Mouse (Mus musculus): ENCODE results near the gene Zbtb7a. TPM values are rescaled to one million over a fixed set of nuclear protein-coding genes. Genes with fewer than 3 reads are reported as not detected.
A peak's percentile ranks its signal among the peaks of the same experiment; 100 is the strongest.

The Zbtb7a gene
- polyA plus RNA-seq, 1 experiment from 2014 or later = 54.1 TPM

DNA sequence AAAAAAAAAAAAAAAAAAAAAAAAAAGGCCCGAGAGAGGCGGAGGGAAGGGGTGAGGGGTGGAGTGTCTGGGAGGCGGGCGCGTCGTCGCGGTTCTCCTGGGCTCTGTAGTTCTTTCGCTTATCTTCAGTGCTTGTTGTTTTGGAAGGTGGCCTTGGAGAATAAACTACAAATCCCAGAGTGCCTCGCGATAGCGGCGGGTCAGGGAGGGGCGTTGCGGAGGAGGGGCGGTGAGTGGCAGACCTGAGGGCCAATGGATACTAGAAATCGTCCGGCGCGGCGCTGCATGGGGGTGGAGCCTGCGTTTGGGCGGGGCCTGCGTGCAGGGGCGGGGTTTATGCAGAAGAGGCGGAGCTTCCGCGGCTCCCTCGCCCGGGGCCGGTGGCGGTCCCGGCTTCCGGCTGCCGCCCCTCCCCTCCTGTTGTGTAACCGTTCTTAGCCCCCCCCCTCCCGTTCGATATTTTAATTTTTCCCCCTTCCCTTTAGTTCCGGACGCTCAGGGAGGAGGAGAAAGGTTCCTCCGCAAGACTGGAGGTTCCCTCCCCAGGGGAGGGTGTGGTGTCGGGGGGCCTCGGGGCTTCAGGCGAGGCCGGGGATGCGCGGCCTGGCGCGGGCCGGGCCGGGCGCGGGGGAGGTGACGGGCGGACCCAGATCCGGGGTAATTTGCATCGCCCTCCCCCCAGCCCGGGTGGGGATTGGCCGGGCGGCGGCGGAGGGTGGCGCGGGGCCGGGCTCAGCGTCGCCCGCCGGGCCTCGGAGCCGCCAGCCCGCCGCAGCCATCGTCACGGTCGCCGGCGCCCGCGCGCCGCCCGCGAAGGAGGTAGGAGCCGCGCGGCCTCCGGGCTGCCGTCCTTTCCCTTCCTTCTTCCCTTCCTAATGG, 2.5 kb downstream of the Zbtb7a start:
- no peaks in the 10 kb centered on the region for H3K9me3 ChIP-seq (ENCODE audit: control insufficient read depth)
- H3K4me3 ChIP-seq (ENCODE audit: low read depth, low read length) = peak overlapping the region; percentile 87
- H3K4me1 ChIP-seq (replicated peaks; ENCODE audit: control insufficient read depth, insufficient read depth, low read length) = peaks cover 14% of the 10 kb centered on the region
- WGBS = under 1% methylated on average over 59 of the region's 89 CpGs
- TF ChIP-seq CTCF (IDR thresholded peaks at IDR 0.05; ENCODE audit: low read depth) = no peak
- peak; percentile 81 for ATAC-seq
- no peaks in the 10 kb centered on the region for H3K27me3 ChIP-seq (replicated peaks; ENCODE audit: control insufficient read depth, insufficient read depth, low read length)
- peak overlapping the region; percentile 83 for H3K4me2 ChIP-seq (replicated peaks; ENCODE audit: low read depth)
- H3K36me3 ChIP-seq (ENCODE audit: control insufficient read depth, insufficient read depth) = no peaks in the 10 kb centered on the region
- peak overlapping the region; percentile 99 for H3K27ac ChIP-seq (ENCODE audit: low read depth, low read length)
- peak overlapping the region; percentile 97 for H3K9ac ChIP-seq (ENCODE audit: low read depth, low read length)

DNA sequence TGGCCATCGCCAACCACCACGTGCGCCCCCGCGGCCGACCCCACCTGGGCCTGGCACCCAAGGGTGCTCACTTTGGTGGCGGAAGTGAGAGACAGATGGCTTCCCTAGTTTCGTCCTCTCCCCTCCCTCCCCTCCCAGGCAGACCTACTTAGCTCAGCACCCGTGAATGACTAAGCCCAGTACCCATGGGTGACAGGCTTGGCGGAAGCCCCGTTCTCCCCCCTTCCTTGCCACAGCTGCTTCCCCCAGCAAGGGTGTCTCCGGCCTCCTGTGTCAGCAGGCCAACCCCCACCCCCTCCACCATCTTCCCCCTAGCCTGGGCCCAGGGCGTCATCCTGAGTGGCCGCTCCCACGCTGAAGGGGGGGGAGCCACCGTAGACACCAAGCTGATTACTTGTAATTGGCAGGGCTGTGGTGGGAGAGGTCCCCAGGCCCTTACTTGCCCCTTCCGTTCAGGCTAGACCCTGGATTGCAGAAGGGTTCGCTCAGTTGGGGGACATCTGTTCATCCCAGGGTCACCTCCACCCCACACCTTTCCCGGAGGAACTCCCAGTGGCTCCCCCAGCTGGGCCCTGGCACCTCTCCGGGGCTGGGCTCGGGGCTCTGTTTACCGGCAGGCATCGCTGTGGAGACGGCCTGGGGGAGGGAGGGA, 3.2 kb downstream of the Zbtb7a start:
- Histone ChIP-seq H3K4me2 (replicated peaks; ENCODE audit: low read depth) (peak overlapping the region; percentile 83), H3K4me1 (replicated peaks; ENCODE audit: control insufficient read depth, insufficient read depth, low read length) (peaks cover 16% of the 10 kb centered on the region), H3K27me3 (replicated peaks; ENCODE audit: control insufficient read depth, insufficient read depth, low read length) (no peaks in the 10 kb centered on the region), H3K9me3 (ENCODE audit: control insufficient read depth) (no peaks in the 10 kb centered on the region), H3K36me3 (ENCODE audit: control insufficient read depth, insufficient read depth) (no peaks in the 10 kb centered on the region; the same call in 1 of the 2 replicates), H3K9ac (ENCODE audit: low read depth, low read length) (peak overlapping the region; percentile 87), H3K27ac (ENCODE audit: low read depth, low read length) (peak overlapping the region; percentile 91), H3K4me3 (ENCODE audit: low read depth, low read length) (peak overlapping the region; percentile 87)
- TF ChIP-seq CTCF (IDR thresholded peaks at IDR 0.05; ENCODE audit: low read depth) = peak; percentile 39
- under 1% methylated on average over 17 of the region's 24 CpGs for WGBS
- ATAC-seq = no peak

DNA sequence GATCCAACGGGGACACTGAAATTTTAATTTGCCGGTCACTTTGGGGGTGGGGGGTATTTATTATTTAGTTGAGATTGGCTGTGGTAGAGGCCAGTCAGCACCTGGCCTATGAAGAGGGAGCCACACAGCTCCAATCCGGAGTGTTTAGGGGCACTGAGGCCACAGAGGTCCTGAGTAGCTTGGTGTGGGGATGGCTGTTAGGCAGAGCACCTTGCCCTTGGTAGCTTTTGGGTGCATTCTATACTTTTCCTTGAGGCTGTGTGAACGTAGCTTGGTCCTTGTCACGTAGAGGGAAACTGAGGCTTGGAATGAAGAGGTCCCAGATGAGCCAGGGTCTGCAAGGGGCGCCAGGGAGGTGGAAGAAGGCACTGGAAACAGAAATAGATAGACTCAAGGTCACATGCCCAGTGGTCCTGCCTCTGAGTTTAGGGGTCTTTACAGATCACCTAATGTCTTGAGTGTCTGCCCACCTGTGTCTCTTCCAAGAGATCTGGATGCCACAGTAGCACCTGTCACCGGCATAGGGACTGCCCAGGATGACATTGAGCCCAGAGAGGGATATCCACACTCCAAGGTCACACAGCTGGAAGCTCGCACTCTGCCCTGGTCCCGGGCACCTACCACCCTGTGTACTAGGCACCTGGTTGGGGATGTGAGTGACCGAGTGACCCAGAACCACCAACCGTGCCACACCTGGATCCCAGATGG, 4.0 kb downstream of the Zbtb7a start:
- WGBS = 22% methylated on average over 11 of the region's 11 CpGs
- TF ChIP-seq CTCF (IDR thresholded peaks at IDR 0.05; ENCODE audit: low read depth) = no peak

DNA sequence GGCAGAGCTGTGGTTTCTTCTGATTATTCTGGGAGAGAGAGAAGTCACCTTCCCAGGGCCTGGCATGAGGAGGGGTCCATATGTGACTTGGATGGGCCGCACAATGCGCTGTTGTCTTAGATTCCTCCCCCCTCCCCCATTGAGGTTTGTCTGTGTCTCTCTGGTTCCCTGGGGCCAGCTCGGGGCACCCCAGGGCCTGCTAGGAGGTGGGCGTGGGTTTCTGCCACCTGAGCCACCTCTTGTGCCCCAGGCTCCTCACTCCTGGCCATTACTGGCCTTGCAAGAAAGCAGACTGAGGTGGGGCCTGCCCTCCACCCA, 4.5 kb downstream of the Zbtb7a start:
- Histone ChIP-seq H3K4me2 (replicated peaks; ENCODE audit: low read depth) (peak overlapping the region; percentile 83), H3K4me1 (replicated peaks; ENCODE audit: control insufficient read depth, insufficient read depth, low read length) (peaks cover 16% of the 10 kb centered on the region), H3K9ac (ENCODE audit: low read depth, low read length) (peak overlapping the region; percentile 87), H3K27me3 (replicated peaks; ENCODE audit: control insufficient read depth, insufficient read depth, low read length) (no peaks in the 10 kb centered on the region), H3K9me3 (ENCODE audit: control insufficient read depth) (no peaks in the 10 kb centered on the region), H3K27ac (ENCODE audit: low read depth, low read length) (peak overlapping the region; percentile 91), H3K4me3 (ENCODE audit: low read depth, low read length) (peak overlapping the region; percentile 87), H3K36me3 (ENCODE audit: control insufficient read depth, insufficient read depth) (peaks cover 12% of the 10 kb centered on the region)
- 45% methylated on average over 4 of the region's 4 CpGs for WGBS
- TF ChIP-seq CTCF (IDR thresholded peaks at IDR 0.05; ENCODE audit: low read depth) = no peak
- ATAC-seq = no peak

More for the DNA sequence above, 4.0 kb downstream of the Zbtb7a start:
- H3K4me1 ChIP-seq (replicated peaks; ENCODE audit: control insufficient read depth, insufficient read depth, low read length) = peaks cover 16% of the 10 kb centered on the region
- H3K4me3 ChIP-seq (ENCODE audit: low read depth, low read length) = peak overlapping the region; percentile 87
- peak overlapping the region; percentile 91 for H3K27ac ChIP-seq (ENCODE audit: low read depth, low read length)
- peaks cover 7% of the 10 kb centered on the region for H3K36me3 ChIP-seq (ENCODE audit: control insufficient read depth, insufficient read depth)
- no peaks in the 10 kb centered on the region for H3K9me3 ChIP-seq (ENCODE audit: control insufficient read depth)
- H3K4me2 ChIP-seq (replicated peaks; ENCODE audit: low read depth) = peak overlapping the region; percentile 83
- ATAC-seq = no peak
- peak overlapping the region; percentile 87 for H3K9ac ChIP-seq (ENCODE audit: low read depth, low read length)
- H3K27me3 ChIP-seq (replicated peaks; ENCODE audit: control insufficient read depth, insufficient read depth, low read length) = no peaks in the 10 kb centered on the region

DNA sequence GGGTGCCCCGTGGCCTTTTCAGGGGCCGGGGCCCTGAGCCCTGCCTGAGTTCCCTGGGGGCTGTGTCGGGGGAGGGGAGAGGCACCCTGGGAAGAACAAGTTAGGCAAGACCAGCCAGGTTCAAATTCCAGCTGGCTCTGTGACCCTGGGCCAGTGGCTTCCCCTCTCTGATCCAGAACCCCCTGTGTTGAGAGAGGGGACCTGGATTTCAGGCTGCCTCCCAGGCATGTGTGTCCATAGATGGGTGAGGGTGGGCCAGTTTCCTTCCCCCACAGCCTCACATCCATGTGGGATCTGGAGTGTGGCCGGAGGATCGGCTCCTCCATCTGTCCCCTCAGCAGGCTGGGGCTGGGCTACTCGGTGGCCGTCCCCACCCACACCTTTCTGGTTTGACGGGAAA, 5.0 kb downstream of the Zbtb7a start:
- peak overlapping the region; percentile 83 for H3K4me2 ChIP-seq (replicated peaks; ENCODE audit: low read depth)
- H3K27me3 ChIP-seq (replicated peaks; ENCODE audit: control insufficient read depth, insufficient read depth, low read length) = no peaks in the 10 kb centered on the region
- ATAC-seq = no peak
- H3K4me1 ChIP-seq (replicated peaks; ENCODE audit: control insufficient read depth, insufficient read depth, low read length) = peaks cover 16% of the 10 kb centered on the region
- H3K9ac ChIP-seq (ENCODE audit: low read depth, low read length) = peak overlapping the region; percentile 87
- H3K36me3 ChIP-seq (ENCODE audit: control insufficient read depth, insufficient read depth) = peaks cover 17% of the 10 kb centered on the region
- peak overlapping the region; percentile 91 for H3K27ac ChIP-seq (ENCODE audit: low read depth, low read length)
- no peak for TF ChIP-seq CTCF (IDR thresholded peaks at IDR 0.05; ENCODE audit: low read depth)
- H3K9me3 ChIP-seq (ENCODE audit: control insufficient read depth) = no peaks in the 10 kb centered on the region
- peak overlapping the region; percentile 87 for H3K4me3 ChIP-seq (ENCODE audit: low read depth, low read length)
- WGBS = 19% methylated on average over 8 of the region's 8 CpGs
